Mouse (Mus musculus) CH12.LX (cell line): ENCODE data around the gene Rpl3. TPM values are rescaled to one million over a fixed set of nuclear protein-coding genes. Genes with fewer than 3 reads are reported as not detected.

Source experiments
- DNase-seq: peaks from one replicate; pipeline ENCODE4 v3.0.0-alpha.2; 2013; ENCODE audit errors: extremely low read depth
- H3K27ac ChIP-seq: 2 replicates; pipeline ENCODE4 v1.5.1; 2012; ENCODE audit warnings: low read depth, mild to moderate bottlenecking, control low read depth, moderate library complexity; ENCODE audit not compliant: insufficient read depth
- H3K27me3 ChIP-seq: replicated peaks from 2 replicates; pipeline ENCODE3; 2012; ENCODE audit warnings: inconsistent platforms
- H3K36me3 ChIP-seq, 2 experiments: replicated peaks in 1 of 2; 2 replicates each; pipeline versions ENCODE3 to v1.6.1; 2012; ENCODE audit warnings: inconsistent platforms in 1 of 2, low read length in 1 of 2, mild to moderate bottlenecking in 1 of 2, mixed read lengths in 1 of 2, moderate library complexity in 1 of 2; ENCODE audit not compliant: control insufficient read depth in 1 of 2, insufficient read depth in 1 of 2
- H3K4me1 ChIP-seq, 2 experiments: 2 replicates each; pipeline ENCODE4 v1.6.1; 2012; ENCODE audit warnings: inconsistent platforms in 1 of 2, moderate library complexity in 1 of 2; ENCODE audit not compliant: insufficient read depth in 2 of 2, control insufficient read depth in 1 of 2
- H3K4me2 ChIP-seq: 2 replicates; pipeline ENCODE4 v1.6.1; 2012; ENCODE audit warnings: low read depth, mild to moderate bottlenecking, control low read depth; ENCODE audit not compliant: poor library complexity, insufficient read depth, severe bottlenecking
- H3K4me3 ChIP-seq, 3 experiments: fragments of 150-350 bp in 1 of 3; sonication (generic) in 1 of 3; replicated peaks in 1 of 3; 2 replicates each; pipeline versions ENCODE3 to v1.5.1; 2011 to 2012; ENCODE audit warnings: low read depth in 2 of 3, low read length in 2 of 3, mild to moderate bottlenecking in 2 of 3, moderate library complexity in 2 of 3, control low read depth in 1 of 3, improper control_type of control experiment in 1 of 3, inconsistent platforms in 1 of 3, mixed read lengths in 1 of 3; ENCODE audit not compliant: poor library complexity in 1 of 3
- H3K79me2 ChIP-seq: replicated peaks from 2 replicates; pipeline ENCODE4 v1.6.1; 2012; ENCODE audit warnings: mild to moderate bottlenecking, moderate library complexity; ENCODE audit not compliant: control insufficient read depth, poor library complexity, insufficient read depth, severe bottlenecking; ENCODE audit errors: extremely low read depth
- H3K9ac ChIP-seq: 2 replicates; pipeline ENCODE4 v1.6.1; 2012; ENCODE audit warnings: low read depth, mild to moderate bottlenecking, control low read depth, moderate library complexity; ENCODE audit not compliant: insufficient read depth
- H3K9me3 ChIP-seq: replicated peaks from 2 replicates; pipeline ENCODE3; 2012; ENCODE audit warnings: low read length, inconsistent platforms, mixed read lengths
- BHLHE40 ChIP-seq: IDR thresholded peaks from 2 replicates; pipeline ENCODE4 v1.6.1; 2011; ENCODE audit warnings: mild to moderate bottlenecking, low read depth, low read length, improper control_type of control experiment
- CHD2 ChIP-seq: IDR thresholded peaks from 2 replicates; pipeline ENCODE4 v1.6.1; 2011; ENCODE audit warnings: low read length, improper control_type of control experiment
- CTCF ChIP-seq, 2 experiments: IDR thresholded peaks in 1 of 2; conservative IDR thresholded peaks in 1 of 2; 2 replicates each; pipeline ENCODE4 v1.5.1; 2011 to 2012; ENCODE audit warnings: low read depth in 2 of 2, low read length in 2 of 2, improper control_type of control experiment in 1 of 2, inconsistent platforms in 1 of 2, mild to moderate bottlenecking in 1 of 2, moderate library complexity in 1 of 2
- ELF1 ChIP-seq: IDR thresholded peaks from 2 replicates; pipeline ENCODE4 v1.6.1; 2014; ENCODE audit warnings: low read depth, mild to moderate bottlenecking, inconsistent platforms, low read length, improper control_type of control experiment
- ETS1 ChIP-seq: conservative IDR thresholded peaks from 2 replicates; pipeline ENCODE4 v1.6.1; 2012; ENCODE audit warnings: low read depth, mild to moderate bottlenecking, inconsistent platforms, low read length, improper control_type of control experiment, moderate library complexity
- GABPA ChIP-seq: IDR thresholded peaks from 2 replicates; pipeline ENCODE4 v1.6.1; 2012; ENCODE audit warnings: low read depth, low read length, improper control_type of control experiment, inconsistent platforms; ENCODE audit not compliant: insufficient replicate concordance
- IRF4 ChIP-seq: IDR thresholded peaks from 2 replicates; pipeline ENCODE4 v1.6.1; 2014; ENCODE audit warnings: low read depth, mild to moderate bottlenecking, inconsistent platforms, low read length, improper control_type of control experiment
- JUND ChIP-seq: conservative IDR thresholded peaks from 2 replicates; pipeline ENCODE4 v1.6.1; 2011; ENCODE audit warnings: low read depth, low read length, improper control_type of control experiment
- KAT2A ChIP-seq: IDR thresholded peaks from 2 replicates; pipeline ENCODE4 v1.6.1; 2012; ENCODE audit warnings: low read length, improper control_type of control experiment, inconsistent platforms; ENCODE audit not compliant: insufficient replicate concordance
- MAFK ChIP-seq: IDR thresholded peaks from 2 replicates; pipeline ENCODE4 v1.6.1; 2011; ENCODE audit warnings: low read length, improper control_type of control experiment; ENCODE audit not compliant: insufficient replicate concordance
- MAX ChIP-seq: IDR thresholded peaks from 2 replicates; pipeline ENCODE4 v1.6.1; 2011; ENCODE audit warnings: low read length, improper control_type of control experiment
- MEF2A ChIP-seq: IDR thresholded peaks from 2 replicates; pipeline ENCODE4 v1.6.1; 2014; ENCODE audit warnings: low read depth, mild to moderate bottlenecking, inconsistent platforms, low read length, improper control_type of control experiment, borderline replicate concordance
- MXI1 ChIP-seq: IDR thresholded peaks from 2 replicates; pipeline ENCODE4 v1.6.1; 2011; ENCODE audit warnings: mild to moderate bottlenecking, low read depth, low read length, improper control_type of control experiment
- MYC ChIP-seq: IDR thresholded peaks from 2 replicates; pipeline ENCODE4 v1.6.1; 2011; ENCODE audit warnings: low read depth, mild to moderate bottlenecking, improper control_type of control experiment, low read length
- NRF1 ChIP-seq: IDR thresholded peaks from 2 replicates; pipeline ENCODE4 v1.6.1; 2014; ENCODE audit warnings: low read depth, mild to moderate bottlenecking, inconsistent platforms, low read length, improper control_type of control experiment, moderate library complexity
- POLR2AphosphoS2 ChIP-seq: IDR thresholded peaks from 2 replicates; pipeline ENCODE4 v1.6.1; 2011; ENCODE audit warnings: low read depth, low read length, improper control_type of control experiment
- RAD21 ChIP-seq: IDR thresholded peaks from 2 replicates; pipeline ENCODE4 v1.6.1; 2011; ENCODE audit warnings: low read depth, mild to moderate bottlenecking, low read length, improper control_type of control experiment, moderate library complexity
- RCOR1 ChIP-seq: conservative IDR thresholded peaks from 2 replicates; pipeline ENCODE4 v1.6.1; 2012; ENCODE audit warnings: low read depth, mild to moderate bottlenecking, inconsistent platforms, low read length, improper control_type of control experiment
- SMC3 ChIP-seq: IDR thresholded peaks from 2 replicates; pipeline ENCODE4 v1.6.1; 2011; ENCODE audit warnings: low read depth, low read length, improper control_type of control experiment
- TBP ChIP-seq: conservative IDR thresholded peaks from 2 replicates; pipeline ENCODE4 v1.6.1; 2011; ENCODE audit warnings: low read depth, low read length, improper control_type of control experiment
- TCF12 ChIP-seq: IDR thresholded peaks from 2 replicates; pipeline ENCODE4 v1.6.1; 2014; ENCODE audit warnings: low read depth, mild to moderate bottlenecking, inconsistent platforms, low read length, improper control_type of control experiment
- UBTF ChIP-seq: IDR thresholded peaks from 2 replicates; pipeline ENCODE4 v1.6.1; 2012; ENCODE audit warnings: low read depth, mild to moderate bottlenecking, inconsistent platforms, low read length, improper control_type of control experiment, moderate library complexity
- USF1 ChIP-seq: IDR thresholded peaks from 2 replicates; pipeline ENCODE4 v1.6.1; 2014; ENCODE audit warnings: low read depth, mild to moderate bottlenecking, inconsistent platforms, low read length, improper control_type of control experiment
- USF2 ChIP-seq: conservative IDR thresholded peaks from 2 replicates; pipeline ENCODE4 v1.6.1; 2011; ENCODE audit warnings: low read depth, low read length, improper control_type of control experiment
- ZKSCAN1 ChIP-seq: IDR thresholded peaks from 2 replicates; pipeline ENCODE4 v1.6.1; 2012; ENCODE audit warnings: low read depth, inconsistent platforms, low read length, improper control_type of control experiment, borderline replicate concordance
- dilution Hi-C: fragments of 300-500 bp; cut with MboI; formaldehyde crosslinking; loops from 2 replicates; pipeline ENCODE4 v1.14.3; 2020; ENCODE audit warnings: low sequenced_read_pairs; ENCODE audit not compliant: extremely low pct_unique_long_range_greater_than_20kb, extremely low pct_ligation_motif_present
- in situ Hi-C: fragments of 300-500 bp; cut with MboI; formaldehyde crosslinking; loops from 3 replicates; pipeline ENCODE4 v1.14.3; 2019; ENCODE audit warnings: low sequenced_read_pairs, low pct_ligation_motif_present, low pct_unique_long_range_greater_than_20kb, mixed read lengths
- polyA plus RNA-seq: library from polyadenylated mRNA; unstranded; fragments of >175 nt; gene quantifications from 2 replicates; pipeline ENCODE4 v1.2.1, GENCODE M21; 2012; ENCODE audit warnings: low read depth; ENCODE audit not compliant: insufficient read length
- total RNA-seq, 2 experiments: library from RNA; depleted of rRNA; stranded (reverse); fragments of 300-350 nt in 1 of 2; fragments of >200 nt in 1 of 2; gene quantifications; 2 replicates each; pipeline ENCODE4 v1.2.3; 2012 to 2014

Gene Rpl3
- total and polyA plus RNA-seq, 3 experiments: 2,198 to 3,819 (median 2,592) TPM

DNA sequence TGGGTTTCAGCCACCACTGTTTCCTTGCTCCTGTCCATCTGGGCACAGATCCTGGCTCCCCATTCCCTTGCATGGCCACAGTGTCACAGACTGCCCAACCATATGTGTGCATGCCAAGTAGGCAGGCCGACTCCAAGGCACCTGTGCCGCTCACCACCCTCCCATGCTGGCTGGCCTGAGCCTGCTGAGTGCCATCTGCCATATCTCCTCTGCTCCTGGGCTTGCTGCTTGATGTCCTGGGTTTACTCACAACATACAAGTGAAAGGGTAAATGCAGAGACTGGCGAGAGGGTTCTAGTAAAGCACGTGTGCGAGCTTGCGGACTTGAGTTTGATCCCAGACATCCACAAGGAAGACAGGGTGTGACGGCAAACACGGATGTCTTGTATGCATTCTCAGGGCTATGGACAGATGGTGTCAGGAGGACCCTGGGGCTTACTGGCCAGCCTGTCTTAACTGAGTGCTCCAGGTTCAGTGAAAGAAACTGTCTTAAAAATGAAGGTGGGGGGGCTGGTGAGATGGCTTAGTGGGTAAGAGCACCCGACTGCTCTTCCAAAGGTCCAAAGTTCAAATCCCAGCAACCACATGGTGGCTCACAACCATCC, 30.2 kb upstream of the Rpl3 start:
- no peak for TF ChIP-seq MXI1
- no peak for TF ChIP-seq TCF12
- TF ChIP-seq MEF2A: no peak
- TF ChIP-seq GABPA: no peak
- TF ChIP-seq TBP: no peak
- no peak for TF ChIP-seq NRF1
- no peak overlapping the region for H3K9ac ChIP-seq
- H3K4me1 ChIP-seq: peaks cover 3 to 8% of the 10 kb centered on the region in 2 experiments; a peak in 2 of 4 replicates
- dilution Hi-C loops: no loop called here
- H3K27me3 ChIP-seq: no peaks in the 10 kb centered on the region
- H3K27ac ChIP-seq: no peak overlapping the region
- no peak for DNase-seq
- no peaks in the 10 kb centered on the region for H3K79me2 ChIP-seq
- H3K36me3 ChIP-seq: no peaks in the 10 kb centered on the region
- H3K9me3 ChIP-seq: no peaks in the 10 kb centered on the region
- no peak overlapping the region for H3K4me2 ChIP-seq
- H3K4me3 ChIP-seq: no peak overlapping the region
- in situ Hi-C loops: no loop called here

DNA sequence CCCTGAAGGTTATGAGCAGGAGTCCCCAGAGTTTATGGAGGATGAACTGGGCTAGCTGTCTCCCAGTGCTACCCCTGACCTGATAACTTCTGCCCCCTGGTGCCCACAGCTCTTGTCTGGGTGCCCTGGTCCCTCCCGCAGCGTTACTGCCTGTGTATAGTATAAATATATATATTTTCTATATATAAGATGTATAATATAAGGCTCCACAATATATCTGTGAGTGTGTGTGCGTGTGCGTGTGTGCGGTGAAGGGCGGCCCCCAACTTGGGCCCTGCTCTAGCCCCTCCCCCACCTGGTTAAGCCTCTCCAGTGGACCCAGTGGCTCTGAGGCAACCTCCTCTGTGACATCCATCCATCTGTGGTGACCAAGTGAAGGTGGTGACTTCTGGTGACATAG, 27.4 kb upstream of the Rpl3 start:
- H3K27ac ChIP-seq: no peak overlapping the region
- TF ChIP-seq CTCF (conservative IDR thresholded peaks at IDR 0.05 in 1 of 2, IDR thresholded peaks at IDR 0.05 in 1 of 2; ENCODE audit: low read depth in 2 of 2, low read length in 2 of 2) (0 out of 4 replicates have a peak, but pooled peaks of 1 of the 2 experiments have one; percentile 1), SMC3 (no peak)
- TF ChIP-seq, all 38 proteins: peak for 1
- peaks cover 3 to 12% of the 10 kb centered on the region in 2 experiments; a peak in 2 of 4 replicates for H3K4me1 ChIP-seq
- no peaks in the 10 kb centered on the region for H3K79me2 ChIP-seq
- in situ Hi-C loops (no loop called here), dilution Hi-C loops (no loop called here)
- H3K36me3 ChIP-seq: no peaks in the 10 kb centered on the region
- DNase-seq: no peak
- H3K4me3 ChIP-seq: no peak overlapping the region
- no peaks in the 10 kb centered on the region for H3K9me3 ChIP-seq
- no peak overlapping the region for H3K4me2 ChIP-seq
- no peaks in the 10 kb centered on the region for H3K27me3 ChIP-seq
- H3K9ac ChIP-seq: no peak overlapping the region

GRCm38 (mm10) chr15:80117154-80117553, 25.5 kb upstream of the Rpl3 start:
- Histone ChIP-seq H3K4me1 (peaks cover 3 to 12% of the 10 kb centered on the region in 2 experiments; a peak in 2 of 4 replicates), H3K4me2 (no peak overlapping the region), H3K9ac (no peak overlapping the region), H3K27me3 (no peaks in the 10 kb centered on the region), H3K36me3 (peaks cover 0 to 1% of the 10 kb centered on the region in 2 experiments), H3K27ac (no peak overlapping the region), H3K9me3 (peaks cover 3% of the 10 kb centered on the region), H3K4me3 (no peak overlapping the region), H3K79me2 (no peaks in the 10 kb centered on the region)
- dilution Hi-C loops: no loop called here
- in situ Hi-C loops: no loop called here
- no peak for DNase-seq
- TF ChIP-seq MYC: no peak
- no peak for TF ChIP-seq JUND
- no peak for TF ChIP-seq ZKSCAN1
- TF ChIP-seq GABPA: no peak
- no peak for TF ChIP-seq ETS1
- TF ChIP-seq RCOR1: no peak
- peak; percentile 25; the same call in 1 of the 2 replicates for TF ChIP-seq BHLHE40
- no peak for TF ChIP-seq MAX
- no peak for TF ChIP-seq MXI1
- TF ChIP-seq SMC3: no peak
- TF ChIP-seq USF2: peak; percentile 4; the same call in 1 of the 2 replicates
- TF ChIP-seq IRF4: no peak
- no peak for TF ChIP-seq ELF1
- peak; percentile 38 for TF ChIP-seq USF1
- no peak for TF ChIP-seq KAT2A
- no peak for TF ChIP-seq RAD21
- no peak for TF ChIP-seq UBTF
- no peak for TF ChIP-seq NRF1
- TF ChIP-seq TCF12: no peak
- TF ChIP-seq MAFK: no peak
- no peak for TF ChIP-seq CHD2
- no peak for TF ChIP-seq POLR2AphosphoS2
